In genomic region chr1:195241496-195241895, GRCm38 (mm10) we compare ENCODE assay signal across 9 mouse cellular contexts.
DNase-seq lines count a peak whose midpoint lies in the region; ATAC-seq and TF ChIP-seq lines count a peak whose summit lies in the region.
"Had no signal": no experiment of that assay in that cellular context is flagged by ENCODE, and none has a peak within 500 bp of the region (broad histone marks: within the 10 kb centered on the region; RNA-seq: fewer than 3 reads in every experiment).

No protein-coding gene starts in this region.

- H3K27me3 ChIP-seq in midbrain, embryonic 14.5 days (ENCODE audit: control insufficient read depth, insufficient read depth, low read length) = no peaks in the 10 kb centered on the region
- no peaks in the 10 kb centered on the region for H3K27me3 ChIP-seq in midbrain, embryonic 13.5 days
- no peaks in the 10 kb centered on the region for H3K27me3 ChIP-seq in liver, embryonic 14.5 days (ENCODE audit: control insufficient read depth, insufficient read depth, low read length)
- H3K27me3 ChIP-seq: hindbrain, embryonic 15.5 days had no signal

- no peaks in the 10 kb centered on the region for H3K4me1 ChIP-seq in midbrain, embryonic 14.5 days (ENCODE audit: control insufficient read depth, insufficient read depth, low read length)
- no peaks in the 10 kb centered on the region for H3K4me1 ChIP-seq in midbrain, embryonic 13.5 days (replicated peaks)
- H3K4me1 ChIP-seq in liver, embryonic 14.5 days (replicated peaks; ENCODE audit: control insufficient read depth in 2 of 2, insufficient read depth in 2 of 2, low read length in 1 of 2) = no peaks in the 10 kb centered on the region
- H3K4me1 ChIP-seq: hindbrain, embryonic 15.5 days had no signal

- WGBS in midbrain, embryonic 14.5 days = 5% methylated on average over 30 of the region's 30 CpGs
- 7% methylated on average over 30 of the region's 30 CpGs for WGBS in midbrain, embryonic 13.5 days
- 2% methylated on average over 30 of the region's 30 CpGs for WGBS in liver, embryonic 14.5 days (ENCODE audit: insufficient replicate concordance)

- no peak for TF ChIP-seq CTCF in liver, embryonic 14.5 days (IDR thresholded peaks at IDR 0.05; ENCODE audit: low read depth)

- no peak overlapping the region for H3K4me3 ChIP-seq in midbrain, embryonic 14.5 days (replicated peaks; ENCODE audit: low read depth, low read length)
- no peak overlapping the region for H3K4me3 ChIP-seq in midbrain, embryonic 13.5 days (replicated peaks)
- H3K4me3 ChIP-seq in liver, embryonic 14.5 days (ENCODE audit: insufficient read depth in 1 of 2, low read depth in 2 of 2, low read length in 2 of 2) = no peak overlapping the region
- H3K4me3 ChIP-seq: hindbrain, embryonic 15.5 days had no signal

- TF ChIP-seq EP300 in liver, embryonic 14.5 days (IDR thresholded peaks at IDR 0.05; ENCODE audit: low read depth) = no peak

- H3K27ac ChIP-seq in midbrain, embryonic 14.5 days (replicated peaks; ENCODE audit: low read depth, low read length) = no peak overlapping the region
- H3K27ac ChIP-seq in midbrain, embryonic 13.5 days = no peak overlapping the region
- H3K27ac ChIP-seq in liver, embryonic 14.5 days = no peak overlapping the region
- H3K27ac ChIP-seq: hindbrain, embryonic 15.5 days had no signal

- DNase-seq in midbrain, embryonic 14.5 days = peak; percentile 100
- DNase-seq in brain, adult 2 months (ENCODE audit: low read depth, low spot score) = peak; percentile 100
- DNase-seq in frontal cortex, postnatal 14 days (ENCODE audit: low spot score in 2 of 2) = peak; percentile 74 to 100
- DNase-seq in kidney, postnatal 25 days = peak; percentile 98 to 99
- DNase-seq in liver, embryonic 14.5 days (ENCODE audit: low read depth in 3 of 3, low spot score in 3 of 3) = peak; percentile 100
- DNase-seq in right cerebral cortex, postnatal 4 days = peak; percentile 100

- H3K4me2 ChIP-seq in midbrain, embryonic 14.5 days (ENCODE audit: low read length) = no peak overlapping the region
- H3K4me2 ChIP-seq in midbrain, embryonic 13.5 days (replicated peaks) = no peak overlapping the region
- no peak overlapping the region for H3K4me2 ChIP-seq in liver, embryonic 14.5 days (ENCODE audit: low read depth)
- H3K4me2 ChIP-seq: hindbrain, embryonic 15.5 days had no signal

- no peaks in the 10 kb centered on the region for H3K9me3 ChIP-seq in midbrain, embryonic 14.5 days (ENCODE audit: control insufficient read depth, low read length)
- H3K9me3 ChIP-seq in midbrain, embryonic 13.5 days = no peaks in the 10 kb centered on the region
- H3K9me3 ChIP-seq in liver, embryonic 14.5 days (ENCODE audit: control insufficient read depth, low read length) = no peaks in the 10 kb centered on the region
- H3K9me3 ChIP-seq: hindbrain, embryonic 15.5 days had no signal

- H3K9ac ChIP-seq in midbrain, embryonic 14.5 days (replicated peaks; ENCODE audit: low read length) = no peak overlapping the region
- no peak overlapping the region for H3K9ac ChIP-seq in midbrain, embryonic 13.5 days (replicated peaks)
- no peak overlapping the region for H3K9ac ChIP-seq in liver, embryonic 14.5 days (replicated peaks)
- H3K9ac ChIP-seq: hindbrain, embryonic 15.5 days had no signal

- ATAC-seq in midbrain, embryonic 14.5 days (ENCODE audit: low FRiP score, low TSS enrichment) = no peak
- no peak for ATAC-seq in midbrain, embryonic 13.5 days
- no peak for ATAC-seq in liver, embryonic 14.5 days (ENCODE audit: insufficient read depth)
- ATAC-seq in granulocyte monocyte progenitor cell, adult 5-6 weeks (replicated peaks; ENCODE audit: poor library complexity, severe bottlenecking) = no peak

- no peaks in the 10 kb centered on the region for H3K36me3 ChIP-seq in midbrain, embryonic 14.5 days (ENCODE audit: control insufficient read depth, insufficient read depth, low read length)
- no peaks in the 10 kb centered on the region for H3K36me3 ChIP-seq in midbrain, embryonic 13.5 days
- H3K36me3 ChIP-seq in liver, embryonic 14.5 days (replicated peaks; ENCODE audit: control insufficient read depth, insufficient read depth, low read depth) = no peaks in the 10 kb centered on the region
- H3K36me3 ChIP-seq: hindbrain, embryonic 15.5 days had no signal
